Mouse (Mus musculus): ENCODE measurements around the gene Hdc. TPM values are rescaled to one million over a fixed set of nuclear protein-coding genes. Genes with fewer than 3 reads are reported as not detected.

Hdc gene
- total and polyA plus RNA-seq, 3 experiments: 0.81 to 3.3 (median 1.4) TPM

DNA sequence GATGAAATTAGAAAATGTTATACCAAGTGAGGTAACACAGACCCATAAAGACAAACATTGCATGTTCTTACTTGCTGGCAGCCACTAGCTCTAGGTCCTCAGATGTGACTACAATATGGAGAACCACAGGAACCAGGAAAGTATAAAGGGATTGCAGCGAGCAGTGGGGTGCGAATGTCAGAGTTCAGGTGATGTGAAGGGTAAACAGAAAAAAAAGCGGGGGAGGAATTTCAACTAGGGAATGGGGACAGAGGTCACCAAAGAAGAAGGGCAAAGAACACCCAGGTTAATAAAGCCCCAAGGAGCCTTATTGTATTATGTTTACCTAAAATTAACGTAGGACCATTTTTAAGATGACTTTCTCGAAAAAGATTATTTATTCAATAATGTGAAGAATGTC is 73.8 kb downstream of the Hdc start:
- Histone ChIP-seq H3K4me3 (no peak overlapping the region), H3K27ac (no peak overlapping the region), H3K27me3 (ENCODE audit: control insufficient read depth, insufficient read depth, low read length) (no peaks in the 10 kb centered on the region), H3K9ac (ENCODE audit: low read depth, low read length) (no peak overlapping the region), H3K4me1 (ENCODE audit: control insufficient read depth, insufficient read depth, low read length) (no peaks in the 10 kb centered on the region), H3K79me2 (replicated peaks; ENCODE audit: control insufficient read depth, insufficient read depth, low read length) (no peaks in the 10 kb centered on the region), H3K36me3 (ENCODE audit: control insufficient read depth, insufficient read depth, low read length) (no peaks in the 10 kb centered on the region)
- WGBS: 78% methylated on average over 5 of the region's 5 CpGs
- intact Hi-C loops (cut with DNase I): no loop called here
- TF ChIP-seq POLR2A (IDR thresholded peaks at IDR 0.05; ENCODE audit: insufficient read depth, low read depth, low read length) (no peak), EP300 (IDR thresholded peaks at IDR 0.05; ENCODE audit: insufficient read depth, low read depth, low read length) (no peak), CTCF (IDR thresholded peaks at IDR 0.05) (no peak)
- no peak for DNase-seq

Other genes with a start within 250 kb of the Hdc start
- gene Atp8b4, start 118.6 kb downstream of the Hdc start, total RNA-seq (2021): under 1 TPM; 0.43 to 0.73 TPM
- 0.29 and 0.31 TPM in 2 replicates for gene Atp8b4, start 118.6 kb downstream of the Hdc start, polyA plus RNA-seq (2012; rRNA removed)
- under 1 TPM; 0.64 to 0.78 TPM for gene Slc27a2, start 66.9 kb downstream of the Hdc start, total RNA-seq (2021)
- 0.88 and 1.8 TPM in 2 replicates for gene Slc27a2, start 66.9 kb downstream of the Hdc start, polyA plus RNA-seq (2012; rRNA removed)
- 10 to 100 TPM; 10.6 to 13.1 TPM for gene Gabpb1, start 57.0 kb upstream of the Hdc start, total RNA-seq (2021)
- gene Gabpb1, start 57.0 kb upstream of the Hdc start, polyA plus RNA-seq (2012; rRNA removed): 5.8 and 9.7 TPM in 2 replicates
- gene Usp8, start 88.0 kb upstream of the Hdc start, total RNA-seq (2021): 10 to 100 TPM; 27.4 to 28.4 TPM
- 11.1 and 18.9 TPM in 2 replicates for gene Usp8, start 88.0 kb upstream of the Hdc start, polyA plus RNA-seq (2012; rRNA removed)
- not detected for gene Usp50, start 164.2 kb upstream of the Hdc start, total RNA-seq (2021)
- 1.1 and 1.5 TPM in 2 replicates for gene Usp50, start 164.2 kb upstream of the Hdc start, polyA plus RNA-seq (2012; rRNA removed)

Data from heart, adult 2 months (tissue).